Mouse (Mus musculus) neural tube, embryonic 14.5 days (tissue): ENCODE data around the gene Akap2. TPM values are rescaled to one million over a fixed set of nuclear protein-coding genes. Genes with fewer than 3 reads are reported as not detected.

Experiments used
- ATAC-seq: fragments of 200-750 bp; cut with Nextera tagmentation; 2 replicates; pipeline ENCODE4 v1.8.0; 2017; ENCODE audit warnings: low read depth, mild to moderate bottlenecking, moderate TSS enrichment, moderate library complexity
- H3K27ac ChIP-seq: fragments of 300-500 bp; sonication (generic); 2 replicates; pipeline ENCODE4 v1.5.1; 2014; ENCODE audit warnings: low read depth, mild to moderate bottlenecking, control low read depth, low read length, moderate library complexity, mixed read lengths
- H3K27me3 ChIP-seq: fragments of 300-500 bp; sonication (generic); 2 replicates; pipeline ENCODE4 v1.6.1; 2014; ENCODE audit warnings: low read length; ENCODE audit not compliant: control insufficient read depth, insufficient read depth
- H3K36me3 ChIP-seq: fragments of 300-500 bp; sonication (generic); 2 replicates; pipeline ENCODE4 v1.6.1; 2014; ENCODE audit warnings: low read length, mixed read lengths; ENCODE audit not compliant: control insufficient read depth, insufficient read depth
- H3K4me1 ChIP-seq: fragments of 300-500 bp; sonication (generic); 2 replicates; pipeline ENCODE4 v1.6.1; 2014; ENCODE audit warnings: low read length; ENCODE audit not compliant: control insufficient read depth, insufficient read depth
- H3K4me2 ChIP-seq: fragments of 300-500 bp; sonication (generic); 2 replicates; pipeline ENCODE4 v1.6.1; 2014; ENCODE audit warnings: mild to moderate bottlenecking, low read depth, low read length, control low read depth
- H3K4me3 ChIP-seq: fragments of 300-500 bp; sonication (generic); 2 replicates; pipeline ENCODE4 v1.5.1; 2014; ENCODE audit warnings: low read depth, low read length, control low read depth, mixed read lengths
- H3K9ac ChIP-seq: fragments of 300-500 bp; sonication (generic); replicated peaks from 2 replicates; pipeline ENCODE4 v1.6.1; 2014; ENCODE audit warnings: low read depth, mild to moderate bottlenecking, control low read depth, low read length, mixed read lengths
- H3K9me3 ChIP-seq: fragments of 300-500 bp; sonication (generic); 2 replicates; pipeline ENCODE4 v1.6.1; 2016; ENCODE audit warnings: low read length; ENCODE audit not compliant: control insufficient read depth
- WGBS: fragments of 180-500 bp; shearing (Covaris S2); extraction: QIAGEN DNeasy Blood & Tissue Kit; methylation state at CpG from one replicate; pipeline ENCODE4 v1.1.7; 2014; 5-methylcytosine and 5-hydroxymethylcytosine counted together
- polyA plus RNA-seq: library from polyadenylated mRNA; unstranded; fragments of >200 nt; fragmentation: Nextera tagmentation; extraction: Ambion mirVana; gene quantifications from 2 replicates; pipeline ENCODE4 v1.2.1, GENCODE M21; 2014

The Akap2 gene
- polyA plus RNA-seq, 1 experiment from 2014 or later: 8.6 TPM

DNA sequence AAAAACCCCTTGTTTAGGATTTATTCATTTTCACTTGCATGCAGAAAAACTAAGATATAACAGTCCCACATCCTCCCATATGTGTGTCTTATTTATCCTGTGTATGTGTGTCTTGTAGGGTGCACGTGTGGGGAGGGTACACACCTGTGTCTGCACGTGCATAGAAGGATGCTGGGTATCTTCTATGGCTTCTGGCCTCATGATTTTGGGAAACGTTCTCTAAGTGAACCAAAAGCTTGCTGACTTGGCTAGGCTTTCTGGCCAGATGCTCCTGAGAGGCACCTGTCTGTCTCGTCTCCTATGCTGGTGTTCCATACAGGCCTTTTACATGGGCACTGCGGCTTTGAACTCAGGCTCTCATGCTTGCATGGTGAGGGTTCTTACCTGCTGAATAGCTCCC lies 105.2 kb downstream of the Akap2 start:
- Histone ChIP-seq H3K27ac (no peak overlapping the region), H3K4me2 (no peak overlapping the region), H3K4me1 (peaks cover 14% of the 10 kb centered on the region), H3K4me3 (no peak overlapping the region), H3K9me3 (no peaks in the 10 kb centered on the region), H3K36me3 (no peaks in the 10 kb centered on the region), H3K9ac (no peak overlapping the region), H3K27me3 (no peaks in the 10 kb centered on the region)
- WGBS: 88% methylated on average over 5 of the region's 5 CpGs
- ATAC-seq: no peak

GRCm38 (mm10) chr4:57824626-57825240 lies 107.3 kb downstream of the Akap2 start:
- no peaks in the 10 kb centered on the region for H3K27me3 ChIP-seq
- ATAC-seq: no peak
- no peak overlapping the region for H3K27ac ChIP-seq
- 9% methylated on average over 8 of the region's 8 CpGs for WGBS
- no peak overlapping the region for H3K4me3 ChIP-seq
- no peak overlapping the region for H3K9ac ChIP-seq
- H3K4me1 ChIP-seq: peaks cover 14% of the 10 kb centered on the region
- no peak overlapping the region for H3K4me2 ChIP-seq
- no peaks in the 10 kb centered on the region for H3K9me3 ChIP-seq
- H3K36me3 ChIP-seq: no peaks in the 10 kb centered on the region

GRCm38 (mm10) chr4:57826272-57826671 lies 108.8 kb downstream of the Akap2 start:
- no peak overlapping the region for H3K4me3 ChIP-seq
- H3K27me3 ChIP-seq: no peaks in the 10 kb centered on the region
- H3K9ac ChIP-seq: no peak overlapping the region
- WGBS: 87% methylated on average over 7 of the region's 7 CpGs
- H3K4me2 ChIP-seq: no peak overlapping the region
- no peaks in the 10 kb centered on the region for H3K9me3 ChIP-seq
- H3K36me3 ChIP-seq: no peaks in the 10 kb centered on the region
- peaks cover 14% of the 10 kb centered on the region for H3K4me1 ChIP-seq
- no peak for ATAC-seq
- no peak overlapping the region for H3K27ac ChIP-seq

- H3K4me1 ChIP-seq: peaks cover 5% of the 10 kb centered on the region
- no peak overlapping the region for H3K27ac ChIP-seq
- no peak overlapping the region for H3K4me3 ChIP-seq
- ATAC-seq: no peak
- H3K9me3 ChIP-seq: no peaks in the 10 kb centered on the region
- H3K9ac ChIP-seq: no peak overlapping the region
- no peak overlapping the region for H3K4me2 ChIP-seq
- WGBS: 72% methylated on average over 9 of the region's 9 CpGs
- no peaks in the 10 kb centered on the region for H3K27me3 ChIP-seq
- H3K36me3 ChIP-seq: no peaks in the 10 kb centered on the region
Observed at GRCm38 (mm10) chr4:57829131-57829530, 111.7 kb downstream of the Akap2 start.

GRCm38 (mm10) chr4:57829740-57830139 lies 112.3 kb downstream of the Akap2 start:
- no peak overlapping the region for H3K4me2 ChIP-seq
- H3K27ac ChIP-seq: no peak overlapping the region
- H3K4me3 ChIP-seq: no peak overlapping the region
- no peaks in the 10 kb centered on the region for H3K36me3 ChIP-seq
- ATAC-seq: no peak
- H3K9ac ChIP-seq: no peak overlapping the region
- H3K9me3 ChIP-seq: no peaks in the 10 kb centered on the region
- H3K27me3 ChIP-seq: no peaks in the 10 kb centered on the region
- 46% methylated on average over 3 of the region's 3 CpGs for WGBS
- peaks cover under 1% of the 10 kb centered on the region for H3K4me1 ChIP-seq

DNA sequence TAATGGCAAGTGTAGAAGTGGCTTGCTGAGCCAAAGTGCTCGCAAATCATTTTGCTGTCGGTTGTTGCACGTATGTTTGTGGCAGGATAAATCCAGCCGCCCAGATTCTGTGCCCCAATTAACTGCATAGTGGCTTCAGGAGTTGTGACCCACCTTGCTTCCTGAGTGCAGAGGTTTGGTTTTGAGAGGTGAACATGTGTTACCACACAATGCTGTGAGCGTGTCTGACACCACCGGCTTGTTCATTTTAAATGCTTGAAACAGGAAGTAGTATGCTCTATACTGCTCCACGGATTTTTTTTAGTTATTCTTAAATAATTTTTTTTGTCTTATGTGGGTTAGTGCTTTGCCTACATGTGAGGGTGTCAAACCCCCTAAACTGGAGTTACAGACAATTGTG lies 114.9 kb downstream of the Akap2 start:
- 38% methylated on average over 7 of the region's 7 CpGs for WGBS

DNA sequence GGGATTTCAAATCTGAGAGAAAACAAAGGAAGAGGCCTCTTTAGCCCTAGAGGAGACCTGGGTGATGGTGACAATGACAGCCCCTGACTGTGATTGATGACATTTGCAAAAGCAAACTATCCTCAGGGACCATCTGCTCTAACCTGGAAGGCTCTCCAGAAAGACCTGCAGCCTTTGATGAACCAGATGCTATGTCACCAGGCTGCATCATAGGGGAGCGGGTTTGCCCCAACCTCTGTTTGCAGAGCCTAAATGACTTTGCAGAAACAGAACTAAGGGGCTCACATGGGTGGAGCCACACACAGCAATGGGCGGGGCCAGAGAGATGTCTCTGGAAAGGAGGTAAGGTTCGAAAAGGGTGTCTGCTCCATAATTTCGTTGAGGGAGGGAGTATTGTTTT lies 115.6 kb downstream of the Akap2 start:
- Histone ChIP-seq H3K4me2 (no peak overlapping the region), H3K36me3 (no peaks in the 10 kb centered on the region), H3K27ac (no peak overlapping the region), H3K9ac (no peak overlapping the region), H3K4me3 (no peak overlapping the region), H3K4me1 (no peaks in the 10 kb centered on the region; the same call in 1 of the 2 replicates), H3K9me3 (no peaks in the 10 kb centered on the region), H3K27me3 (no peaks in the 10 kb centered on the region)
- peak; percentile 26; the same call in 1 of the 2 replicates for ATAC-seq
- WGBS: 58% methylated on average over 4 of the region's 4 CpGs

More for the DNA sequence above, 114.9 kb downstream of the Akap2 start:
- Histone ChIP-seq H3K4me3 (no peak overlapping the region), H3K4me1 (no peaks in the 10 kb centered on the region; the same call in 1 of the 2 replicates), H3K9me3 (no peaks in the 10 kb centered on the region), H3K27ac (no peak overlapping the region), H3K36me3 (no peaks in the 10 kb centered on the region), H3K27me3 (no peaks in the 10 kb centered on the region), H3K4me2 (no peak overlapping the region), H3K9ac (no peak overlapping the region)
- no peak for ATAC-seq

GRCm38 (mm10) chr4:57834141-57834540 lies 116.7 kb downstream of the Akap2 start:
- Histone ChIP-seq H3K9ac (no peak overlapping the region), H3K4me3 (no peak overlapping the region), H3K27ac (no peak overlapping the region), H3K36me3 (no peaks in the 10 kb centered on the region), H3K9me3 (no peaks in the 10 kb centered on the region), H3K4me1 (no peaks in the 10 kb centered on the region; the same call in 1 of the 2 replicates), H3K27me3 (no peaks in the 10 kb centered on the region), H3K4me2 (no peak overlapping the region)
- no peak for ATAC-seq
- WGBS: 78% methylated on average over 4 of the region's 4 CpGs

DNA sequence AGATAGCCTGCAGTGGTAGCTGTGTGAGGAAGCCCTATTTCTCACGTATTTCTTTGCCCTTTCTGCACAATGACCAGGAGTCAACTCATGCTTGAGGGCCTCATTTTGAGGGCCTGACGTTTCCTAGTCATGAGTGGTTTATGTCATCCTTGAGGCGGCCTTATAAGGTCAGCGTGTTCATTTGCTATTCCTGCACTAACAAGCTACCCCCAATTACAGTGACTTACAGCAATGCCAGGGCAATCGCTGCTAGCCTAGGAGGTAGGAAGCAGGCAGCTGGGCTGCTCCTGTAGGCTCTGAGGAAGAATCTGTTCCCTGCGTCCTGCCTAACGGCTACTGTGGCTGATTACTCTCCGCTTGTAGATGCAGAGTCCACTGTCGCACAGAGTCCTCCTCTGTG lies 119.6 kb downstream of the Akap2 start:
- H3K36me3 ChIP-seq: no peaks in the 10 kb centered on the region
- no peak for ATAC-seq
- H3K4me2 ChIP-seq: no peak overlapping the region
- no peaks in the 10 kb centered on the region for H3K27me3 ChIP-seq
- H3K9me3 ChIP-seq: no peaks in the 10 kb centered on the region
- H3K9ac ChIP-seq: no peak overlapping the region
- H3K4me3 ChIP-seq: no peak overlapping the region
- H3K4me1 ChIP-seq: no peaks in the 10 kb centered on the region; the same call in 1 of the 2 replicates
- WGBS: 62% methylated on average over 9 of the region's 9 CpGs
- H3K27ac ChIP-seq: no peak overlapping the region
